Mouse (Mus musculus) spleen, postnatal 4 days (tissue): ENCODE measurements at regions not wholly inside any gene's neighbourhood (a gene's known extent, or its start where the extent isn't known, plus 50 kb on each side); places are given as distances from the start of the nearest gene placed in this dataset.

ENCODE experiments used
- DNase-seq, 2 experiments: peaks; one replicate each; pipeline ENCODE4 v3.0.0; 2022; ENCODE audit warnings: low spot score in 2 of 2

GRCm38 (mm10) chr13:71008216-71008615 is 166.6 kb upstream of the Adamts16 start:
- no peak for DNase-seq

DNA sequence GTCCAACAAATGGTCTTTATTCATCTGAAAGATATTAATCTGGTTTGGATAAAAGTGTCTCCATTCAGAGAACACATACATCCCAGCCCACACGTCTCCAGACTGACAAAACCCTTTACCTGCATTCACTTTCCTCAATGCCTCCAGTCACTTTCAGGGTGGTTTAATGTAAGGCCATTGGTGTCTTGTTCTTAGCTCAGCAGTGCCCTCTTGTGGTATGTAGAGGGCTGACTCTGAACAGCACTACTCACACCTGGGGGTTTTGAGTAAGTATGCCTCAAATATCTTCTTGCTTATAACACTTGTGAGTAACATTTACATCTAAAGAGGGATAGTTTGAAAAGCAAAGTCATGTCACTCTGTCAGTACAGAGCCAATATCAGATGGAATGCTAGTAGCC is 164.5 kb upstream of the Adamts16 start:
- no peak for DNase-seq

DNA sequence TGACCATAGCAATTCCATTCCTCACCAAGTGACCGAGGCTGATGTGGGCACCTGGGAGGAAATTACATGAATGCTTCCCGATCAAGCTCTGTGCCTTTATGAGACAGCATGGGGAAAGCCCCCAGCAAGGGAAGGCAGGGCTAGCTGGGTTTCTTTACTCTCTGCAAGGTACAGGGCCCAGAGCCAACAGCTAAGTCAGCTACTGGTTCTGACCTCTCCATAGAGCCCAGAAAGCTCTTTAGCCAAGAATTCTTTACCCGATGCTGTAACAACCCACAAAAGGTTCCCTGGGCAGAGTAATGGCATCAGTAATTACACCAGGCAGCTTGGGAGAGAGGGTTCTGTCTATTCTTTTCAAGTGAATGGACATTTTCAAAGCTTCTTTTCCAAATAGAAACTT is 161.9 kb upstream of the Adamts16 start:
- no peak for DNase-seq

GRCm38 (mm10) chr13:71001278-71001677 is 159.7 kb upstream of the Adamts16 start:
- no peak for DNase-seq

GRCm38 (mm10) chr13:71000422-71001008 is 158.9 kb upstream of the Adamts16 start:
- DNase-seq, result no peak

- no peak for DNase-seq
Observed at GRCm38 (mm10) chr13:70993522-70993921, 151.9 kb upstream of the Adamts16 start.

DNA sequence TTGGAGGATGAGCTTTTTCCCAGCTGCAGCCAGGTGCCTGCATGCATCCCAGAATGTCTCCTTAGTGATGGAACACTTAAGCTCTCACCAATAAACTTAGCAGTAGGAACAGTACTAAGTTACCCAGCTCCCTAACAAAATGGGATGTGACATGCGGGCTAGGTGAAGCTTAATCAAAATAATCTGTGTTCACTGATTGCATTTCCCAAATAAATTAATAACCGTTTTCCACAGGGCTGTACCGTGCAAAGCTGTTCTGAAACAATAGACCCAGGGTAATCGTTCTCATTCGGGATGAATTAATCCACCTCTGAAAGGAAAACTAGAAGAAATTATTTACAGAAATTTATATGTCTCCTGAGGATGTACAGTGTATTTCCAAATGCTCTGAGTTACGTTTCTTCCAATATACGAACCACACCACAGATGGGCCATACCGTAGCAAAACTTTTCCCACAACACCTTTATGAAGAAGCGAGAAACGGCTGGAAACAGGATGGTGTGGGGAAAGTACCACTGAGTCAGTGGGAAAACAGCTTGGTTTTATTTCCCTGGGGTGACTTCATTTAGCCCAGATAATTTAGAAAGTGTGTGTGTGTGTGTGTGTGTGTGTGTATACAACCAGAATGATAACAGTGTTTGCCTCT is 148.5 kb upstream of the Adamts16 start:
- DNase-seq, result no peak

DNA sequence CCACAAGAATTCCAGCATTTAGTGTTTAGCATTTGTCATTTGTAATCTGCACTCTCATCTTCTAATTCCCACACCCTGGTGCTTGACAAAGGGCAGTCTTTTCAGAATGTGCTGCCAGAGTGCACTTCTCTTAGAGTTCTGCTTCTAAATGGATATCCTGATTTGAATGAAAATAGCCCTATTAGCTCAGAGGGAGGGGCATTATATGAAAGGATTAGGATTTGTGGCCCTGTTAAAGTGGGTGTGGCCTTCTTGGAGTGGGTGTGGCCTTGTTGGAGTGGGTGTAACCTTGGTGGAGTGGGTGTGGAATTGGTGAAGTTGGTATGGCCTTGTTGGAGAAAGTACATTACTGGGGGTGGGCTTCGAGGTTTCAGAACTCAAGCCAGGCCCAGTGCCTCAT is 137.7 kb upstream of the Adamts16 start:
- DNase-seq, result no peak

- DNase-seq, result no peak
Observed at GRCm38 (mm10) chr13:70978547-70979307, 137.1 kb upstream of the Adamts16 start.

DNA sequence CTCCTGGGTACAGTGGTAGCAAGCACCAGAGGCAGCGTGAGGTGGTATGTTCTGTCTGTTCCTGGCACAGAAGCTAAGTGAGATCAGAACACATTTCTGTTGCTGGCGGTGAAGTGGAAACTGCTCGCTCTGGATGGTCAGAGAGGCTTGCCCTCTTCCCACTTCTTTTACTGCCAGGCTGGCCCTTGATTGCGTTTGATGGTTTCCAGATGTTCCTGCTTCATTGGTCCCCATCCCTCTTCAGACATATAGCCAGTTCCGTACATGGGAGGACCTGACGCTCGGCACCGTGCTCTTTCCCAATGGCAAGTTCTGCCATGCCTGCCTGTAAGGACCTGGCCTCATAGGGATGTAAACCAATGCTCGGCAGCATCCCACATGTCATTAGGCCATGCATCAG is 128.0 kb upstream of the Adamts16 start:
- DNase-seq, result no peak

DNA sequence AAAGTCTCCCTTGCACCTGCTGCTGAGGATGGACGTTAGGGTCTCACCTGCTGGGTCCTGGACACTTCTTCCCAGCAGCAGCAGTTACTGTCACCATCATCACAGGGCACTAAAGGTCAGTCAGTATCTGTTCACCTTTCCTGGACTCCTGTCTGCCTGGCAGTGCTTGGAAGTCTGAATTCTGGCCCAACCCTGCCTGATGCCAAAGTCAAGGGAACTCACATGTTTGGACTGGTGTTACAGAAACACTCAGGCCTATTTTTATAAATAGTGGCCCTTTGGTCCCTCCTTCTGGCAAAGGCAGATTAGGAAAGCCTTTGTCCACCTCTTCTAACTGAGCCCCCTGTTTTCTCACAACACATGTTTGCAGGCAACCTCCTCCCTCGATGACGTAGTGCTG is 126.2 kb upstream of the Adamts16 start:
- DNase-seq, result no peak

- DNase-seq, result no peak
Observed at GRCm38 (mm10) chr13:70963384-70963783, 121.8 kb upstream of the Adamts16 start.

DNA sequence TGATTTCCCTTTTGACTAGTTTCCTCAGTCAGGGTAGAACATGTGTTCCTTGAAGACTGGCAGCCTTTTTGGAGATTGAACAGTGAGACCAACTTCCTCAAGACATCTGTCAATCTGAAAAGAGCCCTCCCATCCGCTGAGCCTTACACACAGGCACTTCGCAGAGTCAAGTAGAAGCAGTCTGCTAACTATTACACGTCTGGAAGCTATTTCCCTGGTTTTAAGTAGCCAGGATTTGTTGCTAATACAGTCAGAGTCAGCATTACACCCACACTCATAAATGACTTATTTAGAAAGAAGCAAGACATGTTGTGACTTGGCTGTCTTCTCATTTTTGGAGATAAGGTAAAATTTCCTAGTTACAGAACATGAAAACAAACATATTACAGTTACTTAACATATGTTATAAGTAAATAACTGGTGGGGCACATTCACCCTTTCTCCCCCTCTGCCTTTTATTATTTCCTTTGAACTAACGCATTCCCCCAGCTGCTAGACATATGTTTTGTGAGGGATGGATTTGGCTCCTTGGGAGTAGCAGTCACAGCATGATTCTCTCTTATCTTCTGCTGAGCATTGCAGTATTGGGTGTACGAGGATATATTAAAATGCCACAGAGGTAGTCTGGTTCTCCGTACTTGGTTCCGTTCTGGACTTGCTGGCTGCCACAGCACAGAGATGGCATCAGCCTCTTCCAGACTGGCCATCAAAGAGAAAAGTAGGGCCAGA is 92.9 kb upstream of the Adamts16 start:
- no peak for DNase-seq

DNA sequence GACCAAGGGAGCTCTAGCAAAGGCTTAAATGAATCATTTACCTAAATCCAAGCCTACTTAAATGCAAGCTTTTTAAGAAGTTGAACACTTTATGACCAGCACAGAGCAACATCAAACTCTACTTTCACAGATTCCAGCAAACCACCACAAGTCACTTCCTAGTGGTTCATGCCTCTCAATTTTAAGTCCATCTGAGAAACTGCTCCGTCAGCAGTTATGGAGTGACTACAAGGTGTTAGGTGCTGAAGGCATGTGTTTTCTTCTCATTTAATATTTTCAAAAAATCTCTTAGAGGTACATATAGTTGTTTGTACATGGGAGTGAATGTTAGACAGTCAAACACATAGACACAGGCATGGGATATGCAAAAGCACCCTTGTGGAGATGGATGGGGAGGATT is 72.2 kb upstream of the Adamts16 start:
- no peak for DNase-seq

- no peak for DNase-seq
Observed at GRCm38 (mm10) chr13:70910934-70911333, 69.3 kb upstream of the Adamts16 start.

DNA sequence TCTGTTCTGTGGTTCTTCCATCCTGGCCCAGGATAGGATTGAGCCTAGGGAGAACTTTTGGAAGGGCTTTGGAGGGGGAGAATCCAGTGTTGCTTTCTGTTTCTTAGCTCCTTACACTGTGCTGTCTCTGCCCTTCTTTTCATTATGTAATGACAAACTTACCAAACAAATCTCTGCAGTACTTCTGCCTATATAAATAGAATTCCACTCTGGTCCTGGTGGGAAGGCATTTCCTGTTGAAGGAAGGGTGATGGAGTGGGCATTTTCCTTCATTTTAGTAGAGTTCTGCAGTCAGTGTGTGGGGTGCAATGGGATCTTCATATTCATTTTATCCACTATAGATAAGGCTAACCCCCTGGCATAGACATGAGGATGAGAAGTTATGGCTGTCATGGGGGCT is 63.2 kb upstream of the Adamts16 start:
- no peak for DNase-seq

- DNase-seq, result no peak
Observed at GRCm38 (mm10) chr13:70903831-70904230, 62.2 kb upstream of the Adamts16 start.

DNA sequence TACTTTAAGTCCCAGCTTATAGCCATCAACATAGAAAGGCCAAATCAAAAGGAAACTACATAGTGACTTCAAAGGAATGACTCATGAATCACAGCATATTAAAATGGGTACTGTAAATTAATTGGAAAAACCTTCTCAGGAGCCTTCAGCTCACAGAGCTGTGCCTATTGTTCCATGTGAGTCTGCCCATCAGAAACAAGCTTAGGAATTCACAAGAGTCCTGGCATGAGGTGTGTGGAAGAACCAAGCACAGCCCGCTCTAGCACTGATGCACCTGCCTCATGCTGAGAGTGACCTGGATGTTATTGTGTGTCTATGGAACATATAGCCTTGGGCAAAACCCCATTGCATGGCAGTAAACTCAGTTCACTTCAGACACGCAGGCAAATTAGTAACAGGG is 61.5 kb upstream of the Adamts16 start:
- DNase-seq, result no peak

DNA sequence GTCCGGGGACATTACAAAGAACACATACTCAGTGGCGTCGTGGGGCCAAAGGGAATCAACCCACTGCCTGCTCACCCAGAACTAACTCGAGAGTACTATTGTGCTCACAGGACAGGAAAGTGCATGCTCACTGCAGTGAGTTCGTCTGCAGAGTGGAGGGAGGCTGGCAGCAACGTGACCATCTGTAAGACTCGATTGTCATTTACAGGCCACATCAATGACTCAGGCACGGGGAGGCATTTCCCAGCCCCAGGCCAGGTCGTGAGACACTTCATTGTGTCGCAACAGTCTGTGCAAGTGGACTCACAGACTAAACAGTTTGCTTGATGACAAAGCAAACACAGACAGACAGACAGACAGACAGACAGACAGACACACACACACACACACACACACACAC is 61.1 kb upstream of the Adamts16 start:
- DNase-seq, result no peak

DNA sequence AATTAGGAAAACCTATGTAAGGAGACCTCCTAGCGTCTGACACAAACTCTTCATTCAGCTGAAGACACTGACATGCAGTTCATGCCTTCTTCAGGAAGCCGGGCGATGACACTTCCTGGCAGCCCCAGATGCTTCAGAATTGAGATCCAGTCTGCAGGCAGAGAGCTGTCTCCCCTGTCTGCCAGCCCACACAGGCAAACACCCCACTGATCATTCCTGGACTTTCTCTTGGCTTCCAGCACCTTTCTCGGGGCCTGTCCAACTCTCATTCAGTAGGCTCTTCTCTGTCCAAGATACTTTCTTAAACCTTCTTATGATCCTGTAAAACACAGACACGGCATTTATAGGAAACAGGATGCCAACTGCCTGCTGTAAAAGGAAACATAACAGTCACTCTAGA is 50.0 kb upstream of the Adamts16 start:
- no peak for DNase-seq
